Mouse (Mus musculus): ENCODE measurements around the gene Itgb7.
A peak's percentile ranks its signal among the peaks of the same experiment; 100 is the strongest.

Gene Itgb7

GRCm38 (mm10) chr15:102231748-102232147, at the start of gene Itgb7:
Gene Itgb7 (minus strand): TSS chr15:102231944.
- no peak for DNase-seq

- DNase-seq = no peak
Measured at GRCm38 (mm10) chr15:102280623-102281022, 48.9 kb upstream of the Itgb7 start.

- DNase-seq = no peak
Measured at GRCm38 (mm10) chr15:102279783-102280520, 48.2 kb upstream of the Itgb7 start.

GRCm38 (mm10) chr15:102279092-102279782, 47.5 kb upstream of the Itgb7 start, which contains the start of gene Mfsd5:
Gene Mfsd5 (plus strand): TSS chr15:102279454.
- peak; percentile 92 for DNase-seq

GRCm38 (mm10) chr15:102278726-102279091, 47.0 kb upstream of the Itgb7 start:
- no peak for DNase-seq

- DNase-seq = no peak
Measured at GRCm38 (mm10) chr15:102273982-102274716, 42.4 kb upstream of the Itgb7 start.

- no peak for DNase-seq
Measured at GRCm38 (mm10) chr15:102271441-102271840, 39.7 kb upstream of the Itgb7 start.

- no peak for DNase-seq
Measured at GRCm38 (mm10) chr15:102270274-102270960, 38.7 kb upstream of the Itgb7 start, which contains the start of gene Gm9918. Gene Gm9918 (plus strand): TSS chr15:102270563.

GRCm38 (mm10) chr15:102265548-102265947, 33.8 kb upstream of the Itgb7 start:
- no peak for DNase-seq

- no peak for DNase-seq
Measured at GRCm38 (mm10) chr15:102263037-102263436, 31.3 kb upstream of the Itgb7 start.

- no peak for DNase-seq
Measured at GRCm38 (mm10) chr15:102262582-102262981, 30.8 kb upstream of the Itgb7 start.

GRCm38 (mm10) chr15:102258581-102259253, 27.0 kb upstream of the Itgb7 start:
- DNase-seq = no peak

GRCm38 (mm10) chr15:102258076-102258470, 26.3 kb upstream of the Itgb7 start:
- no peak for DNase-seq

GRCm38 (mm10) chr15:102257202-102258075, 25.7 kb upstream of the Itgb7 start, which contains the start of gene Rarg:
Gene Rarg (minus strand): TSS chr15:102257517.
- DNase-seq = no peak

- DNase-seq = no peak
Measured at GRCm38 (mm10) chr15:102256431-102257201, 24.9 kb upstream of the Itgb7 start.

- no peak for DNase-seq
Measured at GRCm38 (mm10) chr15:102255547-102256255, 24.0 kb upstream of the Itgb7 start.

- no peak for DNase-seq
Measured at GRCm38 (mm10) chr15:102250521-102250920, 18.8 kb upstream of the Itgb7 start.

- no peak for DNase-seq
Measured at GRCm38 (mm10) chr15:102249967-102250366, 18.2 kb upstream of the Itgb7 start.

- DNase-seq = no peak
Measured at GRCm38 (mm10) chr15:102249251-102249691, 17.5 kb upstream of the Itgb7 start.

- DNase-seq = no peak
Measured at GRCm38 (mm10) chr15:102248812-102249191, 17.1 kb upstream of the Itgb7 start.

All from right cerebral cortex, postnatal 14 days (tissue).